Mouse (Mus musculus) activated CD4-positive, CD25-positive, alpha-beta regulatory T cell, adult 4 months (primary cell): ENCODE data around the gene Gm20388. TPM values are rescaled to one million over a fixed set of nuclear protein-coding genes. Genes with fewer than 3 reads are reported as not detected.

Experiments
- ATAC-seq: one replicate; pipeline ENCODE4 v1.8.0; 2017
- polyA plus RNA-seq, 2 experiments: library from polyadenylated mRNA; unstranded; fragments of 100-300 nt; shearing (Covaris generic); gene quantifications; one replicate each; pipeline ENCODE4 v1.2.1; 2017

Gm20388 gene
- polyA plus RNA-seq, 2 experiments from 2014 or later = 9.9 to 12.3 TPM

- no peak for ATAC-seq
These were observed 2808.3 kb downstream of the Gm20388 start for GRCm38 (mm10) chr8:122718711-122719499.

GRCm38 (mm10) chr8:122719500-122720065, 2808.9 kb downstream of the Gm20388 start:
- no peak for ATAC-seq

- no peak for ATAC-seq
These were observed 2809.6 kb downstream of the Gm20388 start for GRCm38 (mm10) chr8:122720070-122720729.

GRCm38 (mm10) chr8:122720811-122721640, 2810.4 kb downstream of the Gm20388 start:
- no peak for ATAC-seq

- ATAC-seq = no peak
These were observed 2814.5 kb downstream of the Gm20388 start for GRCm38 (mm10) chr8:122725187-122725586.

GRCm38 (mm10) chr8:122726789-122727188, 2816.1 kb downstream of the Gm20388 start:
- no peak for ATAC-seq

GRCm38 (mm10) chr8:122727412-122727811, 2816.8 kb downstream of the Gm20388 start:
- ATAC-seq = no peak

- ATAC-seq = no peak
These were observed 2818.0 kb downstream of the Gm20388 start for GRCm38 (mm10) chr8:122728630-122729029.

GRCm38 (mm10) chr8:122735110-122735509, 2824.5 kb downstream of the Gm20388 start:
- no peak for ATAC-seq

GRCm38 (mm10) chr8:122735542-122736473, 2825.2 kb downstream of the Gm20388 start:
- no peak for ATAC-seq

- no peak for ATAC-seq
These were observed 2826.0 kb downstream of the Gm20388 start for GRCm38 (mm10) chr8:122736623-122737022.

- ATAC-seq = no peak
These were observed 2826.4 kb downstream of the Gm20388 start for GRCm38 (mm10) chr8:122737071-122737470.

- ATAC-seq = no peak
These were observed 2827.2 kb downstream of the Gm20388 start for GRCm38 (mm10) chr8:122737886-122738285.

- no peak for ATAC-seq
These were observed 2828.6 kb downstream of the Gm20388 start for GRCm38 (mm10) chr8:122739102-122739725.

- ATAC-seq = no peak
These were observed 2831.8 kb downstream of the Gm20388 start for GRCm38 (mm10) chr8:122742471-122742870.

GRCm38 (mm10) chr8:122745022-122745749, 2834.5 kb downstream of the Gm20388 start:
- no peak for ATAC-seq

- ATAC-seq = no peak
These were observed 2835.2 kb downstream of the Gm20388 start for GRCm38 (mm10) chr8:122745750-122746275.

GRCm38 (mm10) chr8:122746439-122746838, 2835.8 kb downstream of the Gm20388 start:
- no peak for ATAC-seq

- no peak for ATAC-seq
These were observed 2837.2 kb downstream of the Gm20388 start for GRCm38 (mm10) chr8:122747825-122748224.

GRCm38 (mm10) chr8:122749333-122749958, 2838.8 kb downstream of the Gm20388 start:
- no peak for ATAC-seq
